Mouse (Mus musculus) lung, postnatal 0 days (tissue): ENCODE measurements around the gene Arhgap19.

Experiments
- CTCF ChIP-seq: IDR thresholded peaks from 2 replicates; pipeline ENCODE4 v1.5.1; 2016; ENCODE audit warnings: antibody characterized with exemption, mild to moderate bottlenecking
- EP300 ChIP-seq: IDR thresholded peaks from 2 replicates; pipeline ENCODE4 v1.6.1; 2016; ENCODE audit warnings: antibody characterized with exemption, mild to moderate bottlenecking, control low read depth

DNA sequence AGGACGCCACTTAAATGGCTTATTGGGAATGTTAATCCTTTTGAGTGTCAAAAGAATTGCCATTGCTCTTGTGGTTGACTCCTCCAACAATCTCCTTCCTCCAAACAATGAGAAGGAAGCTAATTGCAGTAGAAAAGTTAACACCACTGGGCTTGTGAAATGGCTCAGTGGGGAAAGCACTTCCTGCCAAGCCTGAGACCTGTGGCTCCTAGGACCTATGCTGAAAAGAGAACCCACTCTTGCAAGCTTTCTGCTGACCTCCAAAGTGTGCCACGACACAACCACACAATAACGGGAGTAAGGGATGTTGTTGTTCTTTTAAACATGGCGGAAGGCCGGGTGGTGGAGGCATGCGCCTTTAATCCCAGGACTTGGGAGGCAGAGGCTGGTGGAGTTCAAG is 4.3 kb downstream of the Arhgap19 start:
- TF ChIP-seq CTCF (no peak), EP300 (no peak)
